Mouse (Mus musculus) ES-Bruce4 (cell line): ENCODE results near the gene L3mbtl4.

ENCODE experiments used
- CTCF ChIP-seq: IDR thresholded peaks from one replicate; pipeline ENCODE4 v1.8.1; 2011; ENCODE audit warnings: low read depth, low read length
- POLR2A ChIP-seq: IDR thresholded peaks from one replicate; pipeline ENCODE4 v1.8.1; 2011; ENCODE audit warnings: low read length; ENCODE audit not compliant: insufficient read depth

DNA sequence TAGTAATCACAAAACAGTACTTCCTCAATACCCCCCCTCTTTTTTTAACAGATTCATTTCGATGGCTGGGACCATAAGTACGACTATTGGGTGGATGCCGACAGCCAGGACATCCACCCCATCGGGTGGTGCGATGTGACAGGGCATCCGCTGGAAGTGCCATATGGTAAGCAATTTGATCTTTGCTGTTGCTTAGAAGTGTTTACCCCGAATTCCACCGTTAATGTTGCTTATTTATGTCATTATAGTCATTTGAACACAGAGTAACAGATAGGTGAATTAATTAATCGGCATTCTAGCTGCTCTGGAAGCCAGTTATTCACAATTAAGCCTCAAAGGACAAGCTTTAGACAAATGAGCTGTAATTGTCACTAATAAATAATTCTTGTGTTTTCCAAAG lies 286.1 kb downstream of the L3mbtl4 start:
- no peak for TF ChIP-seq CTCF
- no peak for TF ChIP-seq POLR2A
